Mouse (Mus musculus) forebrain, embryonic 12.5 days (tissue): ENCODE data around the gene Gm14325. TPM values are rescaled to one million over a fixed set of nuclear protein-coding genes. Genes with fewer than 3 reads are reported as not detected.
"Not testable (repeated sequence)": the region's sequence is repeated elsewhere in the genome, so short reads cannot be mapped to it uniquely, and the experiment has no call there.

ENCODE experiments used
- ATAC-seq: fragments of 200-750 bp; cut with Nextera tagmentation; 2 replicates; pipeline ENCODE4 v1.8.0; 2017; ENCODE audit warnings: moderate TSS enrichment; ENCODE audit not compliant: low FRiP score
- H3K27ac ChIP-seq: fragments of 300-500 bp; sonication (generic); 2 replicates; pipeline ENCODE4 v1.5.1; 2016; ENCODE audit warnings: mild to moderate bottlenecking
- H3K27me3 ChIP-seq: fragments of 300-500 bp; sonication (generic); 2 replicates; pipeline ENCODE4 v1.6.1; 2016; ENCODE audit warnings: mild to moderate bottlenecking
- H3K36me3 ChIP-seq: fragments of 300-500 bp; sonication (generic); replicated peaks from 2 replicates; pipeline ENCODE4 v1.6.1; 2016; ENCODE audit warnings: mild to moderate bottlenecking
- H3K4me1 ChIP-seq: fragments of 300-500 bp; sonication (generic); 2 replicates; pipeline ENCODE4 v1.6.1; 2016
- H3K4me2 ChIP-seq: fragments of 300-500 bp; sonication (generic); 2 replicates; pipeline ENCODE4 v1.6.1; 2016; ENCODE audit warnings: mild to moderate bottlenecking, moderate library complexity
- H3K4me3 ChIP-seq: fragments of 300-500 bp; sonication (generic); replicated peaks from 2 replicates; pipeline ENCODE4 v1.5.1; 2016; ENCODE audit warnings: mild to moderate bottlenecking
- H3K9ac ChIP-seq: fragments of 300-500 bp; sonication (generic); 2 replicates; pipeline ENCODE4 v1.6.1; 2016; ENCODE audit warnings: mild to moderate bottlenecking
- H3K9me3 ChIP-seq: fragments of 300-500 bp; sonication (generic); 2 replicates; pipeline ENCODE4 v1.6.1; 2016
- WGBS: fragments of 180-500 bp; shearing (Covaris S2); methylation state at CpG from one replicate; pipeline ENCODE4 v1.1.7; 2016; 5-methylcytosine and 5-hydroxymethylcytosine counted together
- polyA plus RNA-seq: library from polyadenylated mRNA; unstranded; fragments of >200 nt; fragmentation: Nextera tagmentation; extraction: Ambion mirVana; gene quantifications from 2 replicates; pipeline ENCODE4 v1.2.1, GENCODE M21; 2016

Gene Gm14325
- polyA plus RNA-seq, result 37.5 and 38.9 TPM in 2 replicates

DNA sequence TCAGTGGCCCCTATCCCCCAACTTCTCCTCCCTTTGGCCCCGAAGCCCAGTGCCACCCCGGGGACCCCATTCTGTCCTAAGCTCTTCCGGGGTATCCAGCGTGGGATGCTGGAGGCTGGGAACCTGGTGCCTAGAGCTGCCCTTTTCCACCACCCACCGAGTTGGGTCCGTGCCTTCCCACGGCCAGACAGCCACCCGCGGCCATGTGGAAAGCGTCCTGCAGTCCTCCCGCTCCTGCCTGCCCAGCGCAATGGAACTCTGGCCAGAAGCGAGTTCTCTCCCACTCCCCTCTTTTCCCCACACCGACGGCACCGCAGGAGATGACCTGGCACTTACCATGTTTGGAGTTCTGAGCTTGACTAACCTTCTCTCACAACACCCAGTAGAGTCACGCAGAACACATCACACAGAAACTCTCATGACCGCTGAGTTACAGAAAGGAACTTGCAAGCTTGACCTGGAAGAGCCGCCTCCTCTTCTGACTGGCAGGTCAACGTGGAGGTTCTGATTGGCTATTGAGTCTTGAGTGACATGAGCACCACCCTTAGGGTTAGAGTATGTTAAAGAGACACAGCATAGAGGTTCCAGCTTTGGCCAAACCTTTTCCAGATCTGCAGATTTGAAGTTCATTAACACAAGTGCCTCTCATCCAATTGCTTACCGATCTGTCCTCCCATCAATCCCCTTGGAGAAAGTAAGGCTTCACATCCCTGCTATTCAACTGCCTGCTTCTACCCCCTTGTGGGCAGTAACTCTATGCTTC is at the start of gene Gm14325:
Gene Gm14325, minus strand, starts transcription at position 436 of the 763 bp plus-strand sequence.
- not testable (repeated sequence) for H3K4me1 ChIP-seq, H3K27me3 ChIP-seq, H3K27ac ChIP-seq, H3K36me3 ChIP-seq, ATAC-seq, H3K9ac ChIP-seq, H3K9me3 ChIP-seq
- peak within 1 kb of the TSS; percentile 44 for H3K4me3 ChIP-seq
- peak within 1 kb of the TSS; percentile 49 for H3K4me2 ChIP-seq
- WGBS, result 3% methylated on average over 20 of the region's 21 CpGs

DNA sequence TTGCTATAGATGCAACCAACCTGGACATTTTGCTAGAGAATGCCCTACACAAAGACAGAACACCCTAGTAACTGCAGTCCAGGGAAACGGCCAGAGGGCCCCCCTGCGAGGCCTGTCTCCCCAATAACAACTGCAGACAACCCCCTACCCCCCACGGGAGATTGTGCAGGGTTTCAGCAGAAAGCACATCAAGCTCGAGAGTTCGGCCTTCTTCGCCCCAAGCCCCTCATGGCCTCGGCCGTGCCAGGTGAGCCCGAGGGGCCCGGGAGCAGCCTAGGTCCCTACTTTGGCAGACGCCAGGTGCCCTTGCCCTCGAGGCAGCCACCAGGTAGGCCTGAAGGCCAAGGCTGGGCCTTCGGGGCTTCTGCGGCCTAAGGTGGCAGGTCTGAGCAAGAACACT is 47.6 kb upstream of the Gm14325 start:
- H3K9ac ChIP-seq, H3K36me3 ChIP-seq, H3K27me3 ChIP-seq, ATAC-seq, H3K27ac ChIP-seq, H3K4me1 ChIP-seq, H3K9me3 ChIP-seq, H3K4me3 ChIP-seq, H3K4me2 ChIP-seq: not testable (repeated sequence)
- 96% methylated on average over 12 of the region's 14 CpGs for WGBS

DNA sequence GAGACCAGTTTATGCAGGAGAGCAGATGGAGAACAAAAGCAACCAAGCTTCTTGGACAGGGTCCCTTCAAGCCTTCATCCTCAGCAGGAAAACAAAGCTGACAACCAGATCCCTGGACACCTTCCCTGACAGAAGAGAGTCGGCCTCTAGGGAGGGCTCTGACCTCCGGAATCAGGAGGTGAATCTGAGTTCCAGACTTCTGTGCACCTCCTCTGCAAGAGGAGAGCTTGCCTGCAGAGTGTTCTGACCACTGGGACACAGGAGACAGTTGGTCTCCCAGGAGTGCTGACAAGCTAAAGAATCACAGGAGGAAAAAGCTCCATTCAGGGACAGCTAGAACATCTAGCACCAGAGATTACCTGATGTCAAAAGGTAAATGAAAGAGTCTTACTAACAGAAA is 22.1 kb upstream of the Gm14325 start:
- not testable (repeated sequence) for H3K9me3 ChIP-seq, ATAC-seq, H3K36me3 ChIP-seq, H3K27me3 ChIP-seq, H3K9ac ChIP-seq, H3K27ac ChIP-seq, H3K4me2 ChIP-seq, H3K4me3 ChIP-seq, H3K4me1 ChIP-seq
- WGBS, result 85% methylated on average over 2 of the region's 2 CpGs

DNA sequence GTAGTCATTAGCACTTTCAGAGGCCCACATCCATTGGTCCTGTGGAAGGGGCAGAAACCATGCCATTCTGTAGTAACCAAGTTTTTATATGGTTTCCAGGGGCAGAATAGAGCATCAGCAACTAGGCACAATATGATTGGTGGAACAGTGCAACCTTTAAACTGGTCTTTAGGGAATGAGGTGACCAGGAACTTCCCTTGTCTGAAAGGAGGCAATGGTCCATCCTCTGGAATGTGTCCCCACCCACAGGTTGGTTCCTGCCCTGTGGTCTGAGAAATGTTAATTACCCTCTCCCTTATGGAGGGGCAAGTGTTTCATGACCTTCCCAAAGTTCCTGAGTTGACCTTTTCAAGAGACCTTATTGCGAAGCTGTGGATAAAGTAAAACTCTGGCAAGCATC is 3.5 kb upstream of the Gm14325 start:
- ATAC-seq, H3K27me3 ChIP-seq, H3K4me2 ChIP-seq, H3K9ac ChIP-seq, H3K9me3 ChIP-seq, H3K4me1 ChIP-seq, H3K4me3 ChIP-seq, H3K27ac ChIP-seq, H3K36me3 ChIP-seq: not testable (repeated sequence)
- WGBS, result 80% methylated on average over 1 of the region's 1 CpGs

DNA sequence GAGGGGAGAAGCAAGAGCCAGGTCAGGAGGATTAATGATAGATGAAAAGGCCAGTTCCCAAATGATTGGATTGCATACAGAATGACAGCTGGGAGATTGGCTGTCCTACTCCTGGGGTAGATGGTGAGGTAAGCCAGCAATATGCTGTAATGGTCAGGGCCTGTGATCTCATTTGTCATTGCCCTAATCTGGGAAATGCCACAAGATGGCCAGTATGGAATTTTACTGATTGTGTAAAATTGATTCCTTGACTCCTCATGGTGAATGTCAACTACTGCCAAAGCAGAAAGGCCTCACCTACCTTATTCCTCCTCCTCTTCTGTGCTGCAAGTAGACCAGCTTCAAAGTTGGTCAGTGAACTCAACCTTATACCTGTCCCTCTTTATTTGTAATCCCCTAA is 3.4 kb downstream of the Gm14325 start:
- H3K27me3 ChIP-seq, H3K4me1 ChIP-seq, ATAC-seq, H3K27ac ChIP-seq, H3K9me3 ChIP-seq, H3K9ac ChIP-seq, H3K4me2 ChIP-seq, H3K4me3 ChIP-seq, H3K36me3 ChIP-seq: not testable (repeated sequence)

DNA sequence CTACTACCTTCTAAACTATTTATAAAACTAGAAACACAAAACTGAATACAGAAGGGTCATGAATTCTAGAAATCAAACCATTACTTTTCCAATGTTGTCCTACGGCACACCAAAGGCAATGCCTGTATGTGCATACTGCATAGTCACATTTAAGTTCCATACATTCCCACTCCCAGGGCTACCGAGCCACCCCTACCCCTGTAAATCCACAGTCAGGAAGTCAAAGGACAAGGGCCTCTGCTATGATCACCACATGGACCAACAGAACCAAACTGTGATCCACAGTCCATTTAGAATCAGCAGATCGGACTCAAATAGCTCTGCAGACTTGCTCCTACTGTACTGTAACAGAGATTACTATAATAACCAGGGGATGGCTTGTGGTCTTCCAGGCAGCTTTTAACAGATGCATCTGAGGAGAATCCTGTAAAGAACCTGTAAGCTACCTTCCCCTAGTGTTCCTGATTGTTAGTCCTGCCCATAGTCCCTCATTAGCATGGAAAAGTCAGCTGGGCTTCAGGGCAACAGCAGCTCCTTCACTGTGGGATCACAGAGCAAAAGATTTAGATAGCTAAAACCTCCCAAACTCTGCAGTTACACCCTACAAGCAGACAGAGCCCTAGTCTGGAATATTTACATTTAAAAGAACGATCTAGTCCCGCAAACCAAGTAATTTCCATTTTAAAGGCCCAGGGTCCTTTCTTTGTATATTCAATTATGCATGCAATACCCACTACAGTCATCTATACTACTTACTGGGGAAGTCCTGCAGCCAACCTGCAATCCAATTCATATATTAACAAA is 4.2 kb downstream of the Gm14325 start:
- H3K27me3 ChIP-seq, H3K4me1 ChIP-seq, ATAC-seq, H3K4me3 ChIP-seq, H3K9ac ChIP-seq, H3K27ac ChIP-seq, H3K9me3 ChIP-seq, H3K36me3 ChIP-seq, H3K4me2 ChIP-seq: not testable (repeated sequence)
- 79% methylated on average over 5 of the region's 5 CpGs for WGBS

DNA sequence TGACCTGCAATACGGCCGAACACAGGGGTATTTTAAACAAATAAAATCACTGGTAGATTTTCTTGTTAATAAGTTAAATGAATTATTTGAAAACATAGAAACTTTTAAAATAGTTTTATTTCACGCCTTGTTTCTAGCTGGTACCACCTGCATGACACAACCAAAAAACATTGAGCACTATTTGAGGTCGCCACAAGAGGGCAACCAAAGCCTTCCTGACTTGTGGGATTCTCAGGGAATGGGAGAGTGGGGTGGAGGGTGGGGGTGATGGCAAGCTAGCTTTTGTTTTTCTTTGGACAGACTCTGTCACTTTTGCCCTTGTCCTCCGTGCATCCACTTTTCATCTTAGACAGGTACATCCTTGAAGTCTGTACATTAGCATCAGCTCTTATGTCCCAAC is 18.2 kb downstream of the Gm14325 start:
- ATAC-seq, H3K4me2 ChIP-seq, H3K27me3 ChIP-seq, H3K9ac ChIP-seq, H3K36me3 ChIP-seq, H3K4me1 ChIP-seq, H3K4me3 ChIP-seq, H3K9me3 ChIP-seq, H3K27ac ChIP-seq: not testable (repeated sequence)
- 54% methylated on average over 2 of the region's 5 CpGs for WGBS

DNA sequence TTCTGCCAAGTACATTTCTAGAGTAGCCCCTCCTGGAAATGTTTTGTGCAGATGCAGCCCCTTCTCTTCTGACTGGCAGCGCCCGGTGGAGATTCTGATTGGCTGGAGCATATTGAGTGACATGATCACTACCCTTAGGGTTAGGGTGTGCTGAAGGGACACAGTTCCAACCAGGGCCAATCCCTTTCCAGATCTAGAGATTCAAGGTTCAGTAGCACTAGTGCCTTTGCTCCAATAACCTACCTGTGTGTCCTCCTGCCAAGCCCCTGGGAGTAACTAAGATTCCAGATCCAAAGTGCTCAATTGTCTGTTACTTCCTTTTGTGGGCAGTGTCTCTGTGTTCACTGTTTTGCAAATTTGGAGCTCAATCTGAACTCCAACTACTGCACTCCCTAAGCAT is 34.0 kb downstream of the Gm14325 start:
- not testable (repeated sequence) for H3K4me1 ChIP-seq, ATAC-seq, H3K4me2 ChIP-seq, H3K9me3 ChIP-seq, H3K27me3 ChIP-seq, H3K4me3 ChIP-seq, H3K27ac ChIP-seq, H3K36me3 ChIP-seq, H3K9ac ChIP-seq
- WGBS, result no CpG with 5 or more reads among the region's 2 CpGs

DNA sequence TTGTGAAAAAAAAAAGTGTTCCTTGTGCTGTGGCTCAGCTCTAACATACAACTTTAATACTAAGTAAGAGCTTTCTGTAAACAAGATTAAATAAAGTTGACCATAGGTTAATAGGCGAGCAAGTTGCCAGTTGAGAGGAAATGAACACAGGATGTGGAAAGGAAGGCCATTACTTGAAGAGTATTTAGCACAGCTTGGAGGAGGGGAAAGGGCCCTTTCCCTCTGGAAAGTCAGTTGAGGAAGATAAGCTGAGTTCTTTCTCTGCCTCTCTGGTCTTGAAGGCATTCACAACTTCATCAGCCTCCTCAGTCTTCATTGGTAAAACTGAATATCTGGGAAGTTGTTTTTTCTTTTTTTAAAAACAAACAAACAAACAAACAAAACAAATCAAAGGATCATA is 52.8 kb downstream of the Gm14325 start:
- 66% methylated on average over 1 of the region's 1 CpGs for WGBS
- not testable (repeated sequence) for ATAC-seq, H3K4me2 ChIP-seq, H3K4me1 ChIP-seq, H3K27ac ChIP-seq, H3K4me3 ChIP-seq, H3K27me3 ChIP-seq, H3K9me3 ChIP-seq, H3K9ac ChIP-seq, H3K36me3 ChIP-seq

Other genes with a start within 250 kb of the Gm14325 start
- gene Gm14322, start 81.0 kb downstream of the Gm14325 start, polyA plus RNA-seq, result 8.9 and 9.4 TPM in 2 replicates
- gene Gm14327, start 56.8 kb upstream of the Gm14325 start, polyA plus RNA-seq, result 1.8 and 3.3 TPM in 2 replicates
- 0.37 TPM in 1 of 2 replicates, not detected in the other for gene Zfp972, start 85.3 kb upstream of the Gm14325 start, polyA plus RNA-seq
- gene Gm14326, start 117.0 kb upstream of the Gm14325 start, polyA plus RNA-seq, result 13.9 and 15.4 TPM in 2 replicates
- gene Zfp971, start 182.9 kb upstream of the Gm14325 start, polyA plus RNA-seq, result 12.3 and 13.1 TPM in 2 replicates
- gene Zfp931, start 238.1 kb upstream of the Gm14325 start, polyA plus RNA-seq, result 14.6 and 14.8 TPM in 2 replicates